In genomic region chrX:75415936-75416785, GRCm38 (mm10) we compare ENCODE assay signal across 8 mouse cellular contexts. TPM values are rescaled to one million over a fixed set of nuclear protein-coding genes. Genes with fewer than 3 reads are reported as not detected.
A peak's percentile ranks its signal among the peaks of the same experiment; 100 is the strongest.
DNase-seq lines count a peak whose midpoint lies in the region; ATAC-seq and TF ChIP-seq lines count a peak whose summit lies in the region.

Gene Cmc4, minus strand, starts transcription at chrX:75416584.
Gene Mtcp1, minus strand, starts transcription at chrX:75416588.
Gene Brcc3, plus strand, starts transcription at chrX:75416628.

- 9% methylated on average over 52 of the region's 52 CpGs for WGBS in bone marrow, adult 2 months
- WGBS in embryonic facial prominence, embryonic 15.5 days, result 21% methylated on average over 49 of the region's 52 CpGs
- WGBS in kidney, embryonic 14.5 days, result 27% methylated on average over 52 of the region's 52 CpGs
- WGBS in limb, embryonic 15.5 days, result 19% methylated on average over 52 of the region's 52 CpGs

- ATAC-seq in embryonic facial prominence, embryonic 15.5 days (ENCODE audit: insufficient number of reproducible peaks, low FRiP score, low TSS enrichment, low read depth), result peak; percentile 99
- peak; percentile 99 for ATAC-seq in kidney, embryonic 14.5 days (ENCODE audit: low FRiP score, low TSS enrichment)
- ATAC-seq in limb, embryonic 15.5 days (ENCODE audit: insufficient number of reproducible peaks, low FRiP score, low TSS enrichment, low read depth), result peak; percentile 99

- peak; percentile 97 for TF ChIP-seq POLR2A in bone marrow, adult 2 months (IDR thresholded peaks at IDR 0.05; ENCODE audit: borderline replicate concordance, control insufficient read depth, low read depth, low read length)

- H3K4me1 ChIP-seq in bone marrow, adult 2 months (ENCODE audit: control insufficient read depth, insufficient read depth, low read length), result no peaks in the 10 kb centered on the region
- no peaks in the 10 kb centered on the region for H3K4me1 ChIP-seq in embryonic facial prominence, embryonic 15.5 days
- no peaks in the 10 kb centered on the region for H3K4me1 ChIP-seq in kidney, embryonic 14.5 days (ENCODE audit: control insufficient read depth, insufficient read depth, low read length)
- H3K4me1 ChIP-seq in limb, embryonic 15.5 days, result no peaks in the 10 kb centered on the region

- TF ChIP-seq CTCF in bone marrow, adult 2 months (IDR thresholded peaks at IDR 0.05; ENCODE audit: control insufficient read depth, insufficient read depth, low read length), result peak; percentile 16; the same call in 1 of the 2 replicates

- H3K27me3 ChIP-seq in embryonic facial prominence, embryonic 15.5 days, result no peaks in the 10 kb centered on the region
- H3K27me3 ChIP-seq in kidney, embryonic 14.5 days (ENCODE audit: control insufficient read depth, insufficient read depth, low read length), result no peaks in the 10 kb centered on the region
- H3K27me3 ChIP-seq in limb, embryonic 15.5 days, result no peaks in the 10 kb centered on the region

- peak within 1 kb of the TSS; percentile 94 for H3K4me3 ChIP-seq in bone marrow, adult 2 months (replicated peaks; ENCODE audit: control insufficient read depth, low read depth, low read length)
- peak within 1 kb of the TSS; percentile 55 for H3K4me3 ChIP-seq in embryonic facial prominence, embryonic 15.5 days (replicated peaks)
- peak within 1 kb of the TSS; percentile 47 for H3K4me3 ChIP-seq in kidney, embryonic 14.5 days (ENCODE audit: low read length)
- H3K4me3 ChIP-seq in limb, embryonic 15.5 days, result peak within 1 kb of the TSS; percentile 52

- H3K4me2 ChIP-seq in embryonic facial prominence, embryonic 15.5 days (replicated peaks), result peak within 1 kb of the TSS; percentile 43
- peak within 1 kb of the TSS; percentile 42 for H3K4me2 ChIP-seq in kidney, embryonic 14.5 days (replicated peaks; ENCODE audit: low read depth, low read length)
- H3K4me2 ChIP-seq in limb, embryonic 15.5 days, result peak within 1 kb of the TSS; percentile 32

- H3K27ac ChIP-seq in bone marrow, adult 2 months (ENCODE audit: control insufficient read depth, insufficient read depth, low read depth, low read length, poor library complexity), result peak within 1 kb of the TSS; percentile 97
- peak within 1 kb of the TSS; percentile 85 for H3K27ac ChIP-seq in embryonic facial prominence, embryonic 15.5 days (replicated peaks)
- H3K27ac ChIP-seq in kidney, embryonic 14.5 days (ENCODE audit: low read depth, low read length), result peak within 1 kb of the TSS; percentile 85
- peak within 1 kb of the TSS; percentile 88 for H3K27ac ChIP-seq in limb, embryonic 15.5 days

- no peaks in the 10 kb centered on the region for H3K9me3 ChIP-seq in embryonic facial prominence, embryonic 15.5 days (replicated peaks)
- no peaks in the 10 kb centered on the region for H3K9me3 ChIP-seq in kidney, embryonic 14.5 days (ENCODE audit: control insufficient read depth, low read length)
- H3K9me3 ChIP-seq in limb, embryonic 15.5 days, result no peaks in the 10 kb centered on the region

- H3K36me3 ChIP-seq in embryonic facial prominence, embryonic 15.5 days, result no peaks in the 10 kb centered on the region
- H3K36me3 ChIP-seq in kidney, embryonic 14.5 days (ENCODE audit: control insufficient read depth, insufficient read depth, low read length), result no peaks in the 10 kb centered on the region
- H3K36me3 ChIP-seq in limb, embryonic 15.5 days, result no peaks in the 10 kb centered on the region

- peak; percentile 93 for DNase-seq in 416B (ENCODE audit: low read depth)
- peak; percentile 88 to 89 for DNase-seq in heart, adult 9 months (ENCODE audit: low spot score in 2 of 2)
- DNase-seq in monocyte, adult 2 months (ENCODE audit: low read depth in 1 of 2, low spot score in 2 of 2), result peak; percentile 75 to 81
- peak; percentile 91 to 92 for DNase-seq in spleen, postnatal 36 days (ENCODE audit: low spot score in 2 of 2)

- peak within 1 kb of the TSS; percentile 45 for H3K9ac ChIP-seq in embryonic facial prominence, embryonic 15.5 days
- H3K9ac ChIP-seq in kidney, embryonic 14.5 days (ENCODE audit: low read depth, low read length), result peak within 1 kb of the TSS; percentile 65
- H3K9ac ChIP-seq in limb, embryonic 15.5 days, result peak within 1 kb of the TSS; percentile 51

RNA-seq across cellular contexts. Expression of gene Cmc4, which starts in this region (rescaled TPM):
- 7.7 and 17.4 TPM in 2 replicates for polyA plus RNA-seq in bone marrow, adult 2 months (2011; ENCODE audit: insufficient read depth, insufficient read length, low replicate concordance, missing spikeins)
- polyA plus RNA-seq in embryonic facial prominence, embryonic 15.5 days (2015; fragmentation: Nextera tagmentation; extraction: Ambion mirVana), result 21.8 and 23.2 TPM in 2 replicates
- polyA plus RNA-seq in kidney, embryonic 14.5 days (2014; fragmentation: Nextera tagmentation; extraction: Ambion mirVana), result 21.0 and 27.9 TPM in 2 replicates
- 21.9 and 25.7 TPM in 2 replicates for polyA plus RNA-seq in limb, embryonic 15.5 days (2015; fragmentation: Nextera tagmentation; extraction: Ambion mirVana)

RNA-seq across cellular contexts. Expression of gene Mtcp1, which starts in this region (rescaled TPM):
- polyA plus RNA-seq in bone marrow, adult 2 months (2011; ENCODE audit: insufficient read depth, insufficient read length, low replicate concordance, missing spikeins), result 3.4 and 7.7 TPM in 2 replicates
- 8.5 and 9.4 TPM in 2 replicates for polyA plus RNA-seq in embryonic facial prominence, embryonic 15.5 days (2015; fragmentation: Nextera tagmentation; extraction: Ambion mirVana)
- 6.1 and 11.6 TPM in 2 replicates for polyA plus RNA-seq in kidney, embryonic 14.5 days (2014; fragmentation: Nextera tagmentation; extraction: Ambion mirVana)
- 8.6 and 8.9 TPM in 2 replicates for polyA plus RNA-seq in limb, embryonic 15.5 days (2015; fragmentation: Nextera tagmentation; extraction: Ambion mirVana)

RNA-seq across cellular contexts. Expression of gene Brcc3, which starts in this region (rescaled TPM):
- 9.0 and 18.4 TPM in 2 replicates for polyA plus RNA-seq in bone marrow, adult 2 months (2011; ENCODE audit: insufficient read depth, insufficient read length, low replicate concordance, missing spikeins)
- polyA plus RNA-seq in embryonic facial prominence, embryonic 15.5 days (2015; fragmentation: Nextera tagmentation; extraction: Ambion mirVana), result 48.8 and 52.2 TPM in 2 replicates
- 68.0 and 82.9 TPM in 2 replicates for polyA plus RNA-seq in kidney, embryonic 14.5 days (2014; fragmentation: Nextera tagmentation; extraction: Ambion mirVana)
- polyA plus RNA-seq in limb, embryonic 15.5 days (2015; fragmentation: Nextera tagmentation; extraction: Ambion mirVana), result 49.9 and 57.0 TPM in 2 replicates

Comparison
In these comparisons a context has a peak if more than half of its experiments do, and no peak if none do; other contexts are left out.
1. Peak in every context shown above with its lines: DNase-seq, ATAC-seq, H3K4me3 ChIP-seq and H3K27ac ChIP-seq.